Mouse (Mus musculus): ENCODE results near the gene Olfr807. TPM values are rescaled to one million over a fixed set of nuclear protein-coding genes. Genes with fewer than 3 reads are reported as not detected.

The Olfr807 gene
- polyA plus RNA-seq (2011; ENCODE audit: insufficient read length, low read depth, missing spikeins), result not detected in 2 replicates

DNA sequence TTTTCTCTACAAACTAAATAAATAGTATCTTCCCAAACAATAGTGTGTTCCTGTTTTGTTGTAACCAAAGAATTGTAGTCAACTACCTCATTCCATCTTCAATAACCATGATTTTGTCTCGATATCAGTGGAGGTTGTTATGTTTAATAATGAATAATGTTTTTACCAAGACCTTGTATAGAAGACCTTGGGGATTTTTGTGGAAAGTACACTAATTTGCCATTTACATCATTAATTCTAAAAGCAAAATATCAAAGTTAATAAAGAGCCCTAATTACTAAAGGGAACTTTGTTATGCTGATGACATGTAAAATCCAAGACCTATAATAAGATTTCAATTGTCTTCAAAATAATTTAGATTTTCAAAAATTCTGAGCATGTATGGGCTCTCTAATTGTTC, at the start of gene Olfr807:
Gene Olfr807, minus strand, starts transcription at position 101 of the 400 bp plus-strand sequence.
- Histone ChIP-seq H3K4me1 (ENCODE audit: control insufficient read depth, insufficient read depth, low read length) (no peaks in the 10 kb centered on the region), H3K27ac (ENCODE audit: insufficient read depth, low read length) (no peak within 1 kb of the TSS), H3K4me3 (ENCODE audit: insufficient read depth, low read length) (no peak within 1 kb of the TSS)
- TF ChIP-seq POLR2A (IDR thresholded peaks at IDR 0.05; ENCODE audit: low read depth, low read length), result no peak
- no peak for TF ChIP-seq CTCF (IDR thresholded peaks at IDR 0.05; ENCODE audit: borderline replicate concordance, insufficient read depth, low read length)

DNA sequence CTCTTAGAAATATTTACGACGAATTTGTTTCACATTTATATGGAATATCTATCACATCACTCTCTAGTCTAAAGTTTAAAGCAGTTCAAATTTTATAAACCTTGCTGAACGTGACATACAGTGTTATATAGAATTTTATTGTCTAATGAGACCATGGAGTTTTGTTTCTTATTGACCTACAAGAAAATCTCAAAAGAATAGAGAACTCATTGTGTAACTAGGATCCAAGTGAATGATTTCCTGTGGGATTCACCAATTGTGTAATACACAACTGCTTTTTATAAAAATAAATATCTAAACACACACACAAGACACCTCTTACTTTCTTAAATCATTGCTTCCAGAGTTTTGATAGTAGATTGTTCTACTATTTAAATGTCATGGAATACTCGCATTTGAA, 46.7 kb upstream of the Olfr807 start, which contains the start of gene Olfr811:
Gene Olfr811, minus strand, starts transcription at position 101 of the 400 bp plus-strand sequence.
- no peak within 1 kb of the TSS for H3K4me3 ChIP-seq (ENCODE audit: insufficient read depth, low read length)
- H3K27ac ChIP-seq (ENCODE audit: insufficient read depth, low read length), result no peak within 1 kb of the TSS
- no peaks in the 10 kb centered on the region for H3K4me1 ChIP-seq (ENCODE audit: control insufficient read depth, insufficient read depth, low read length)
- TF ChIP-seq POLR2A (IDR thresholded peaks at IDR 0.05; ENCODE audit: low read depth, low read length) (no peak), CTCF (IDR thresholded peaks at IDR 0.05; ENCODE audit: borderline replicate concordance, insufficient read depth, low read length) (no peak)

DNA sequence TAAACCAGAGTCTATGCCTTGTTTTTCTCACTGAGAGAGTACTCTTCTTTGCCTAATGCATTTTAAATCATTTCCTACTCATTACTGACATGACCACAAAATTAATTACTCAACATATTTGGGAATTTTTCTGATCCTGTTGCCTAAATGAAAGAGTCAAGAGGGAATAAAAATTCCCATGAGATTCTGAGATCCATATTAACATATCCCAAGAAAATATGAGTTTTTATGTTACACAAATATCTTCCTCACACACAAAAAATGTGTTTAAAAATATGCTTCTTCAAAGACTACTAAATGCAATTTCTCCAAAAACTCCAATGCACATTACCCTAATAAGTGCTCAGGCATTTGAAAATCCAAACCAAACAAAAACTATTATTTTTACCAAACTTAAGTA, 37.2 kb upstream of the Olfr807 start, which contains the start of gene Olfr810:
Gene Olfr810, minus strand, starts transcription at position 101 of the 400 bp plus-strand sequence.
- Histone ChIP-seq H3K27ac (ENCODE audit: insufficient read depth, low read length) (no peak within 1 kb of the TSS), H3K4me1 (ENCODE audit: control insufficient read depth, insufficient read depth, low read length) (no peaks in the 10 kb centered on the region), H3K4me3 (ENCODE audit: insufficient read depth, low read length) (no peak within 1 kb of the TSS)
- no peak for TF ChIP-seq CTCF (IDR thresholded peaks at IDR 0.05; ENCODE audit: borderline replicate concordance, insufficient read depth, low read length)
- no peak for TF ChIP-seq POLR2A (IDR thresholded peaks at IDR 0.05; ENCODE audit: low read depth, low read length)

DNA sequence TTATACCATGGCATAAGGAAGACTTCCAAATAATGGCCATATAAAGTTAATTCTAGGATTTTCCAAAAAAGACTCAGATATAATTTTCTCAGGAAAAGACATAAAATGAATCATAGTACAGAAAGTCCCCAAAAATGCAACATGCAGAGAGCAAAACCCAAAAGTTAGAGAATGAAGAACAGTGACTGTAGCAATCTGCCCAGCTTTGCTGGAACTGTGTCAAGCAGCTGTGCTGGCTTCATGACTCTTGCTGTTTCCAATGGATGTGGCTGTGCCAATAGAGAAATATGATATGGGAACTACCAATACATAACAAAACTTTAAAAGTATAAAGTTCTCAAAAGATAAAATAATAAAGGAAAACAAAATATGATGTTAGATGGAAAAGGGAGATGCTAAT, 20.5 kb upstream of the Olfr807 start:
- TF ChIP-seq CTCF (IDR thresholded peaks at IDR 0.05; ENCODE audit: borderline replicate concordance, insufficient read depth, low read length) (no peak), POLR2A (IDR thresholded peaks at IDR 0.05; ENCODE audit: low read depth, low read length) (no peak)
- Histone ChIP-seq H3K4me1 (ENCODE audit: control insufficient read depth, insufficient read depth, low read length) (no peaks in the 10 kb centered on the region), H3K4me3 (ENCODE audit: insufficient read depth, low read length) (no peak overlapping the region)

DNA sequence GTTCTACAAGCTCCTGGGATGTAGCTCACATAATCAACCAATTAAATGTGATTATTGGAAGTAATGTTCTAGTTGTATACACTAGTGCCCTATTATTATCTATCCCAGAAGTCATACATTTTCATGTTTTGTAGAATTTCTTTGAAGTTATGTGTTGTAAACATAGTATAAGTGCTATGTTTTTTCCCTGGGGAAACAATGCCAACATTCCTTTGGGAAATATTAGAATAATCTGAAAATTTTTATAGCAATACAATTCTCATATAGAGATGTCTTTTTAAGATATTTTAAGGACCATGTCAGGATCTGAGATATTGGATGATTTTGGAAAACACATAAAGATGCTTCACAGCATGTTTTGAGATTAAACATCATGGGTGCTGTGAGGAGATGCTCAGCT, 16.7 kb upstream of the Olfr807 start, which contains the start of gene Olfr809:
Gene Olfr809, plus strand, starts transcription at position 301 of the 400 bp plus-strand sequence.
- H3K4me3 ChIP-seq (ENCODE audit: insufficient read depth, low read length), result no peak within 1 kb of the TSS
- H3K4me1 ChIP-seq (ENCODE audit: control insufficient read depth, insufficient read depth, low read length), result no peaks in the 10 kb centered on the region
- no peak within 1 kb of the TSS for H3K27ac ChIP-seq (ENCODE audit: insufficient read depth, low read length)
- TF ChIP-seq POLR2A (IDR thresholded peaks at IDR 0.05; ENCODE audit: low read depth, low read length) (no peak), CTCF (IDR thresholded peaks at IDR 0.05; ENCODE audit: borderline replicate concordance, insufficient read depth, low read length) (no peak)

More for the DNA sequence above, 20.5 kb upstream of the Olfr807 start:
- H3K27ac ChIP-seq (ENCODE audit: insufficient read depth, low read length), result no peak overlapping the region

- H3K4me1 ChIP-seq (ENCODE audit: control insufficient read depth, insufficient read depth, low read length), result no peaks in the 10 kb centered on the region
- no peak within 1 kb of the TSS for H3K27ac ChIP-seq (ENCODE audit: insufficient read depth, low read length)
- H3K4me3 ChIP-seq (ENCODE audit: insufficient read depth, low read length), result no peak within 1 kb of the TSS
- no peak for TF ChIP-seq CTCF (IDR thresholded peaks at IDR 0.05; ENCODE audit: borderline replicate concordance, insufficient read depth, low read length)
- TF ChIP-seq POLR2A (IDR thresholded peaks at IDR 0.05; ENCODE audit: low read depth, low read length), result no peak
These were observed 7.6 kb upstream of the Olfr807 start, which contains the start of gene Olfr808 for GRCm38 (mm10) chr10:129765182-129765581. Olfr808 (plus strand) TSS chr10:129765482.

DNA sequence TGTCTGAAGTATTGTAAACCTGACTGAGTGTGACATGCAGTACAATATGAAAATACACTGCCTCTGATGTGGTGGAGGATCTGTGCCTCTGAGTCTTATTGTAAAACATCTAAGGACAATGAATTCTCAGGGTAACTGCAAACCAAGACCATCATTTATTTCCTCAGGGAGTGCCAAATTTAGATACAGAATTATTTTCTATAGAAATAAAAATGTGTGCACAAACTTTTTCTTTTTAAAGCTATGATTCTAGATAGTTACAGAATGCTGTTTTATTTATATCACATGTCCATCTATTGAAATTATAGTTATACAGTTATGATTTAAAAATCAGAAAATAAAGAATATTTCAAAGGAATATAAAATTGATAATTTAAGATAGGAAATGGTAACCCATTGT, 15.8 kb downstream of the Olfr807 start, which contains the start of gene Olfr806:
Gene Olfr806, minus strand, starts transcription at position 101 of the 400 bp plus-strand sequence.
- TF ChIP-seq CTCF (IDR thresholded peaks at IDR 0.05; ENCODE audit: borderline replicate concordance, insufficient read depth, low read length) (no peak), POLR2A (IDR thresholded peaks at IDR 0.05; ENCODE audit: low read depth, low read length) (no peak)
- no peaks in the 10 kb centered on the region for H3K4me1 ChIP-seq (ENCODE audit: control insufficient read depth, insufficient read depth, low read length)
- H3K27ac ChIP-seq (ENCODE audit: insufficient read depth, low read length), result no peak within 1 kb of the TSS
- no peak within 1 kb of the TSS for H3K4me3 ChIP-seq (ENCODE audit: insufficient read depth, low read length)

DNA sequence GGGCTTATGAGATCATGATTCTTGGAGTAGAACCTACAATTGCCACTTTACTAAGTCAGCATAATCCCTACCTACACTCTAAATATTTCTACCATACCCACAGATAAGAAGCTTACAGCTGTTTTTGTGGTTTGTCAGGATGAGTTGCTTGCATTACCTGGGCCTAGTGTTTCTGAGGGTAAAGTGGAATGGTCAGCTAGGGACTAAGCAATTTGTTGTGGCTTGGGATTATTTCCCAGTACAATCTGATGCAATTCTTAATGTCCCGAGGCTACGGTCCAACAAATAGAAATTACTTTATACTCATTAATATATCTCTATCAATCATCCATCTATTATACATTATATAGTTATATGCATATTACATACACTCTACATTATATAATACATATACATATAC, 28.3 kb downstream of the Olfr807 start, which contains the start of gene Olfr805:
Gene Olfr805, minus strand, starts transcription at position 101 of the 400 bp plus-strand sequence.
- H3K4me1 ChIP-seq (ENCODE audit: control insufficient read depth, insufficient read depth, low read length), result no peaks in the 10 kb centered on the region
- no peak within 1 kb of the TSS for H3K4me3 ChIP-seq (ENCODE audit: insufficient read depth, low read length)
- TF ChIP-seq POLR2A (IDR thresholded peaks at IDR 0.05; ENCODE audit: low read depth, low read length) (no peak), CTCF (IDR thresholded peaks at IDR 0.05; ENCODE audit: borderline replicate concordance, insufficient read depth, low read length) (no peak)
- no peak within 1 kb of the TSS for H3K27ac ChIP-seq (ENCODE audit: insufficient read depth, low read length)

Other genes starting within 250 kb of the Olfr807 start
- not detected in 2 replicates for gene Olfr791, start 236.0 kb downstream of the Olfr807 start, polyA plus RNA-seq (2011; ENCODE audit: insufficient read length, low read depth, missing spikeins)
- not detected in 2 replicates for gene Olfr792, start 218.6 kb downstream of the Olfr807 start, polyA plus RNA-seq (2011; ENCODE audit: insufficient read length, low read depth, missing spikeins)
- not detected in 2 replicates for gene Olfr794, start 190.1 kb downstream of the Olfr807 start, polyA plus RNA-seq (2011; ENCODE audit: insufficient read length, low read depth, missing spikeins)
- gene Olfr796, start 145.2 kb downstream of the Olfr807 start, polyA plus RNA-seq (2011; ENCODE audit: insufficient read length, low read depth, missing spikeins), result not detected in 2 replicates
- not detected in 2 replicates for gene Olfr798, start 129.9 kb downstream of the Olfr807 start, polyA plus RNA-seq (2011; ENCODE audit: insufficient read length, low read depth, missing spikeins)
- gene Olfr799, start 120.3 kb downstream of the Olfr807 start, polyA plus RNA-seq (2011; ENCODE audit: insufficient read length, low read depth, missing spikeins), result not detected in 2 replicates
- gene Olfr800, start 100.1 kb downstream of the Olfr807 start, polyA plus RNA-seq (2011; ENCODE audit: insufficient read length, low read depth, missing spikeins), result not detected in 2 replicates
- gene Olfr801, start 83.9 kb downstream of the Olfr807 start, polyA plus RNA-seq (2011; ENCODE audit: insufficient read length, low read depth, missing spikeins), result not detected in 2 replicates
- not detected in 2 replicates for gene Olfr802, start 69.6 kb downstream of the Olfr807 start, polyA plus RNA-seq (2011; ENCODE audit: insufficient read length, low read depth, missing spikeins)
- gene Olfr803, start 63.5 kb downstream of the Olfr807 start, polyA plus RNA-seq (2011; ENCODE audit: insufficient read length, low read depth, missing spikeins), result not detected in 2 replicates
- not detected in 2 replicates for gene Olfr804, start 54.6 kb downstream of the Olfr807 start, polyA plus RNA-seq (2011; ENCODE audit: insufficient read length, low read depth, missing spikeins)
- gene Olfr805, start 28.4 kb downstream of the Olfr807 start, polyA plus RNA-seq (2011; ENCODE audit: insufficient read length, low read depth, missing spikeins), result not detected in 2 replicates
- gene Olfr806, start 15.9 kb downstream of the Olfr807 start, polyA plus RNA-seq (2011; ENCODE audit: insufficient read length, low read depth, missing spikeins), result not detected in 2 replicates
- not detected in 2 replicates for gene Olfr808, start 7.7 kb upstream of the Olfr807 start, polyA plus RNA-seq (2011; ENCODE audit: insufficient read length, low read depth, missing spikeins)
- gene Olfr809, start 16.8 kb upstream of the Olfr807 start, polyA plus RNA-seq (2011; ENCODE audit: insufficient read length, low read depth, missing spikeins), result not detected in 2 replicates
- gene Olfr810, start 37.1 kb upstream of the Olfr807 start, polyA plus RNA-seq (2011; ENCODE audit: insufficient read length, low read depth, missing spikeins), result not detected in 2 replicates
- not detected in 2 replicates for gene Olfr811, start 46.6 kb upstream of the Olfr807 start, polyA plus RNA-seq (2011; ENCODE audit: insufficient read length, low read depth, missing spikeins)
- gene Olfr812, start 88.3 kb upstream of the Olfr807 start, polyA plus RNA-seq (2011; ENCODE audit: insufficient read length, low read depth, missing spikeins), result not detected in 2 replicates
- not detected in 2 replicates for gene Olfr813, start 97.6 kb upstream of the Olfr807 start, polyA plus RNA-seq (2011; ENCODE audit: insufficient read length, low read depth, missing spikeins)
- not detected in 2 replicates for gene Olfr814, start 122.1 kb upstream of the Olfr807 start, polyA plus RNA-seq (2011; ENCODE audit: insufficient read length, low read depth, missing spikeins)
- not detected in 2 replicates for gene Olfr815, start 148.1 kb upstream of the Olfr807 start, polyA plus RNA-seq (2011; ENCODE audit: insufficient read length, low read depth, missing spikeins)
- not detected in 2 replicates for gene Olfr816, start 157.8 kb upstream of the Olfr807 start, polyA plus RNA-seq (2011; ENCODE audit: insufficient read length, low read depth, missing spikeins)
- not detected in 2 replicates for gene Olfr818, start 191.3 kb upstream of the Olfr807 start, polyA plus RNA-seq (2011; ENCODE audit: insufficient read length, low read depth, missing spikeins)
- gene Olfr819, start 209.5 kb upstream of the Olfr807 start, polyA plus RNA-seq (2011; ENCODE audit: insufficient read length, low read depth, missing spikeins), result not detected in 2 replicates
- not detected in 2 replicates for gene Olfr247, start 218.3 kb upstream of the Olfr807 start, polyA plus RNA-seq (2011; ENCODE audit: insufficient read length, low read depth, missing spikeins)
- gene Gm10310, start 227.3 kb upstream of the Olfr807 start, polyA plus RNA-seq (2011; ENCODE audit: insufficient read length, low read depth, missing spikeins), result not detected in 2 replicates